Mouse (Mus musculus) layer of hippocampus, adult 8-10 months (tissue): Measurements from ENCODE around the gene Serpinb1c. TPM values are rescaled to one million over a fixed set of nuclear protein-coding genes. Genes with fewer than 3 reads are reported as not detected.
"Not testable (repeated sequence)": the region's sequence is repeated elsewhere in the genome, so short reads cannot be mapped to it uniquely, and the experiment has no call there.

Source experiments
- DNase-seq, 2 experiments: peaks; one replicate each; pipeline ENCODE4 v3.0.0; 2022; ENCODE audit warnings: low spot score in 2 of 2
- total RNA-seq, 4 experiments: library from RNA; stranded (reverse); gene quantifications; 2 replicates each; pipeline ENCODE4 v1.2.4; 2022

Serpinb1c gene
- total RNA-seq, result under 1 TPM in 1 of 4 experiments, not detected in 3; 0.48 TPM

GRCm38 (mm10) chr13:32898111-32898510 is at the start of gene Serpinb1c:
Gene Serpinb1c, minus strand, starts transcription at chr13:32898211.
- no peak for DNase-seq

- not testable (repeated sequence) for DNase-seq
Observed at GRCm38 (mm10) chr13:32939191-32939590, 41.2 kb upstream of the Serpinb1c start.

GRCm38 (mm10) chr13:32938275-32938674 is 40.3 kb upstream of the Serpinb1c start:
- DNase-seq, result not testable (repeated sequence)

DNA sequence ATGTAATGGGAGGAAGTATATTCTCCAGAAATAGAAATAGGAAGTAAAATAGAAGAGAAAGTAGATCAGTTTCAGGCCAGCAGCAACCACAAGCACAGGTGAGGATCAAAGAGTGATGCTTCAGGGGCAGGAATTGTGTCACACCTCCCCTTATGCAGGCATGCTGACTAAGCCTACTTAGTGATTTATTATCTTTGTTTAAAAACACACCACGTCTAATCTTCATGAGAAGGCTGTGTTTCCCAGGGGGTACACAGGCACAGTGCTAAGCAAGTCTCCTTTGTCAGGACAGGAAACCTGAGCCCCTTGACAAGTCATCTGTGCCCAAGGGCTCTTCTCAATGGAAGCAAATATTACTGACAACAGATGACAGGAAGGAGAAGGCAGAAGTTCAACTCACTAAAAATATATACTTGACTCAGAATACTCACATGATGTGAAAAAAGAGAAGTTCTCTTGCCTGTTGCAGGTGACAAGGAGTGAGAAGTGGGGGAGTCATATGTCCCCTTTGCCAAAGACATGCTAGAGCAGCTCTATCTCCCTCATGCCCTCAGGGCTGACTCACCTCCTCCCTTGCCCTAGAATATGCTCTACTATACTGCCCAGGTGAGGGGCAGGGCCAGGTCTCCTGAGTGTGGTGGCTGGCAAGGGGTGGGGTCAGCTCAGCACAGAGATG is 36.8 kb upstream of the Serpinb1c start:
- DNase-seq, result no peak

DNA sequence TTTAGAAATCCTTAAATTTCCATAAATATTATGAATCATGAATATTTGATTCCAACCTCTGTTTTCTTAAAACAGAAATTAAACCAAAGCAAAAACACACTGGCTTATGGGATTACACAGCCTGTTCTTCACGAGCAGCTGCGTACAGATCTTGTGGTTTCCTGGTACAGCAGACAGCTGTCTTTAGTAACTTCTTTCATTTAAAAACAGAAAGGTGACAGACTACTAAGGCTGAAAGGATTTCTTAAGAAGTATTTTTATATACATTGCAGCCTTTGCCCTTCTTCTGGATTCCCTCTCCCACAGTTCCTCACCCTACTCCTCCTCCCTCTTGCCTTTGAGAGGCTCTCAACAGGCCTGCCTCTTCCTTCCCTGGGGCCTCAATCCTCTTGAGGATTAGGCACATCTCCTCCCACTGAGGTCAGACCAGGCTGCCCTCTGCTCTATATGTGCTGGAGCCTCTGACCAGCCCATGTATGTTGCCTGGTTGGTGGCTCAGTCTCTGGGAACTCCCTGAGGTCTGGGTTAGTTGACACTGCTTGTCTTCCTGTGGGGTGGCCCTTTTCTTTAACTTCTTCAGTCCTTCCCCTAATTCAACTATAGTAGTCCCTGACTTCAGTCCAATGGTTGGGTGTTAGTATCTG is 31.2 kb upstream of the Serpinb1c start:
- no peak for DNase-seq

DNA sequence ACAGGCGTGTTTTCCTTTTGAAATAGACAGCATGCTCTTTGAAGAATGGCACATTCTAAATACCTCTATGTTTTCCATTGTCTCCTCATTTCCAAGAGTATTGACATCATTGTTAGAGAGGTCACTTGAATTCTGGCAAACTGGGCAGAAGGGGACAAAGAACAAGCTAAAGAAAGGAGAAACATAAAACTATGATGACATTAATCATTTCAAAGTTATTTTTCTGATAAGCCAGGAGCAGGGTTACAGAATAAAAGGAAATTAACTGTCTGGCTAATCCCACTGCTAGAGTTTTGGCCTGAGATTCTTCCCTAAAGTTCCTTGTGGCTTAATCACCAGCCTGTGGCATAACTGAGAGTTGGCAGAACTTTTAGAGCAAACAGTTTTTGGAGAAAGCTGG is 29.2 kb upstream of the Serpinb1c start:
- no peak for DNase-seq

- no peak for DNase-seq
Observed at GRCm38 (mm10) chr13:32926661-32927060, 28.6 kb upstream of the Serpinb1c start.

- DNase-seq, result no peak
Observed at GRCm38 (mm10) chr13:32924578-32925360, 26.8 kb upstream of the Serpinb1c start.

DNA sequence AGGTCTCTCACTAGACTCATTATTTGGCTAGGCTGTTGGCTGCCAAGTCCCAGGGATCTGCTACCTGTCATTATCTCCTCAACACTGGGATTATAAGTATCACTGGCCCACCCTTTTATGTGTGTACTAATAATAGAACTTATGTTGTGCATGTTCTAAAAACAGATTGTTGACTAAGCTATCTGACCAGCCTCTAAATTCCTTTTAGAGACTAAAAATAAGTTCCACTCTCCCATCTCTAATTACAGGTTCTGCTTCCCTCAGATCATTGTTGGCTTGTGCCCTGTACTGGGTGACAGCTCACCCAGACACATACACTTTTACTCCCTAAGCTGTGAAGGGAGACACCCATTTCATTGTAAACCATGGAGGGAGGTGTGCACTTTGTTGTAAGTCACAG is 24.6 kb upstream of the Serpinb1c start:
- DNase-seq, result no peak

GRCm38 (mm10) chr13:32912770-32913380 is 14.9 kb upstream of the Serpinb1c start:
- no peak for DNase-seq

GRCm38 (mm10) chr13:32908182-32908581 is 10.2 kb upstream of the Serpinb1c start:
- no peak for DNase-seq

DNA sequence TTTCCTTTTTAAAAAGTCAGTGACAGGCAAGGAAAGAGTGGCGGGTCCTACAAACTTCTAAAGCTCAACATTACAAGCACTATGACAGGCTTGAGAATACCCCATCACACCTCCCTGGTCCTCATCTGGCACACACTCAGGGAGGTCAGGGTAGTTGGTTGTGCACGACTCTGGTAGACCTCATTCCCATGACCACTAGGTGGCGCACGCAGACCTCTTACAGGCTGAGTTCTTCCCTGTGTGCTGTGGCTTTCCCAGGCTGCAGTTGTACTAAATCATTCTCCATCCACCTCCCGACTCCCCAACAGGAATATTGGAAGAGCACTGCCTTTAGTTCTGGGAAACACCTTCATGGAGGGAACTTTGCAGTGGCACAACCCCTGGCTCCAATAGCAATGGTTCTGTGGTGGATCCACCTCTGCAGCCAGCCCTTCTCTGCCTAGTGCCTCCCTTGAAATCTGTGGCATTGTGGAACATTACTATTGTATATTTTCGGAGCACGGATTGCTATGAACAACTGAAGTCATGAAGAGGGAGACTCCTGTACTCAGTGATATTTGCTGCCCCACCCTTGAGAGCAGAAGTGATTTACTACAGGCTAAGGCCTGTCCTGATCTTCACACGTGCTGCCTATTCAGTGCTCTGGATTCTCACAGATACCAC is 5.3 kb upstream of the Serpinb1c start:
- DNase-seq, result peak; percentile 80 to 92

DNA sequence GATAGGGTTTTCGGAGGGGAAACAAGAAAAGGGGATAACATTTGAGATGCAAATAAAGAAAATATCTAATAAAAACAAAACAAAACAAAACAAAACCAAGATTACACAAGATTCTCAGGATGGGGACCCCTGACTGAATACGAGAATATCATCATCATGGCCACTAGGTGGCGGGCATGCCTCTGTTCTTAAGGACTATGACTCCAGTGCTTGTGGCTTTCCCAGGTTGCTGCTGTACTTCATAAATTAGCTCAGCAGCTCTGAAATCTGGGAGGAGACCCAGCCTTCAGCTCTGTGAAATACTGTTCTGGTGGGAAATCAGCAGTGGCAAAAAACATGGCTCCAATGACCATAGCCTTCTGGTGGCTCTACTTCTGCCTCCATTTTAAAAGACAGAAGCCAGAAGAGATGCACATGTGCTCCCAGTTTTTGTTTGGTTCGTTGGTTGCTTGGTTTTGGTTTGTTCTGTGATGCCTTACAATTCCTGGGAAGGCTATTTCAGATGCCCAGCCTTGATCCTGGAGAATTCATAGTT is 4.5 kb upstream of the Serpinb1c start:
- DNase-seq, result peak; percentile 41 to 63

DNA sequence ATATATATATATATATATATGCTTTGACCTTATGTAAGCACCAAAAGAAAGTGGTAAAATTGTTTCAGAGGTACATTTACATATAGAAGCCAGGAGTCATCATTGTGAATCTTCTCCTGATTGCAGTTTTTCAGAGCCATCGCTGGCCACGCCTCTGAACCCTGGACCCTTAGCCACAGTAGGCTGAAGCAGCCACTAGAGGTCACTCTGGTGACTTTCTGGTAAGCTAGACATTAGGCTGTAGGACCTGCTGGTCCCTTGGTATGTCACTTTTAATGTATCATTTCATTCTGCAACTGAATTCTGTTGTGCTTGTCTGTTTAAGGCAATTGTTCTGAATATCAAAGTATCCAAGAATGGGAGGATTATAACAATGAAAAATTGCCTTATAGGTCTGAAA is 2.6 kb upstream of the Serpinb1c start:
- peak in 1 of 2 experiments; percentile 9 for DNase-seq

DNA sequence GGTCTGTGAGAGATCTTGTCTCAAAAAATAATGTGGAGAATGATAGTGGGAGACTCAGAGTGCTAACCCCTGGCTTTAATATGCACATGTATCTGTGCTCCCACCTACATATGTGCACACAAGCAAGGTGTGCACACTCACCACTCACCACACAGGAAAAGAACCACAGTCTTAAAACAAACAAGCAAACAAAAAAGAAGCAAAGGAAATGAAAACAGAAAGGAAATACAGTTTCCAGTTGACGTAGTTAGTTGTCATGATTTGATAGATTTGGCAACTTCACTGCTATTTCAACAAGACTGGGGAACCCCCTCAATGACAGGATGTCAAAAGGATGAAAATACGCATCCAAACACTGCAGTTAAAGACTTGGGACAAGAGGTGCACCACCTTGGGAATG is 1.1 kb upstream of the Serpinb1c start:
- DNase-seq, result not testable (repeated sequence)

GRCm38 (mm10) chr13:32896931-32897330 is 1.1 kb downstream of the Serpinb1c start:
- DNase-seq, result no peak

DNA sequence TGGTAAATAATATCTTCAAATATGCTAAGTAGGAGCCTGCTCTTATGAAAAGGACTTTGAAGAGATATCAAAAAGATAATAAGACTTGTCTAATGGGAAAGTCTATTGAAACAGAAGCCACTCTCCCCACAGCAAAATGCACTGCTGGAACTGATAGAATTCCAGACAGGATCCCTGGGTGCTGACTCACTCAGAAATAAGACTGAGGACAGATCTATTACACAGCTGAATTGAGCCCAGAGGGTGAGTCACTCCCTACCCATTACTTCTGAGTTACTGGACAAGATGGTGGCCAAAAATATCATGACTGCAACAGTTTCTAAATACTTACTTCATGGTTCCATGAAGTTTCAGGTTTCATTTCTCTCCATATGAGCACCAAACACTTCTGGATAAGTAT is 13.3 kb downstream of the Serpinb1c start:
- DNase-seq, result no peak

DNA sequence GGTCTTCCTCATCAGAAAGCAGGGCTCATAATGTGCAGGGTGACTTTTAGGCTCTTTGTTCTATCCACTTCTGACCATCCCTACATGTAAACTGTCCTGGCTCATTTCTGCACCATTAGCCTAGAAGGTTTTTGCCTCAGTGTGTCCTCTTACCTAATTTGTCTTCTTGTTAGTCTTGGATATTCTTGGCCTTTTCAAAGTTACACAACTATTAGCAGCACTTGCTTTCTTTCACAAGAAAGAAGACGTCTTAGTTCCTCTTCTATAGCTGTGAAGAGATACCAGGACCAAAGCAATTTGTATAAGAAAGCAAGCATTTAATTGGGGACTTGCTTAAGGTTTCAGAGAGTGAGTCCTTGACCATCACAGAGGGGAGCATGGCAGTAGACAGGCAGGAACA is 24.1 kb downstream of the Serpinb1c start:
- no peak for DNase-seq

DNA sequence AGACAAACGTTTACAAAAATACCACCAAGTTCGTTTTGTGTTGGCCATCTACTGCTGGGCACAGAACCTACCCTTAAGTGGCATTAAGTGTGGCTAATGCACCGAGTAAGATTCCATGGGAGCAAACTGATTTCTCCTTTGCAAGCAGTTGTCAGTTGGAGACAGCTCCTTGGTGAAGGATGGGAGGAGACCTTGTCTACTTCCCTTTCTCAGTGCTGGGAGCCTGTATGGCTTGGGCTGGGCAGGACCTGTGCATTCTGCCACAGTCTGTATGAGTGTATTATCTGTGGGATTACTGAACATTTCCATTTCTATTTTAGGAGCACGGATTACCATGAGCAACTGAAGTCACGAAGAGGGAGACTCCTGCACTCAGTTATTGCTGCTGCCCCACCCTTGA is 29.2 kb downstream of the Serpinb1c start:
- DNase-seq, result no peak

DNA sequence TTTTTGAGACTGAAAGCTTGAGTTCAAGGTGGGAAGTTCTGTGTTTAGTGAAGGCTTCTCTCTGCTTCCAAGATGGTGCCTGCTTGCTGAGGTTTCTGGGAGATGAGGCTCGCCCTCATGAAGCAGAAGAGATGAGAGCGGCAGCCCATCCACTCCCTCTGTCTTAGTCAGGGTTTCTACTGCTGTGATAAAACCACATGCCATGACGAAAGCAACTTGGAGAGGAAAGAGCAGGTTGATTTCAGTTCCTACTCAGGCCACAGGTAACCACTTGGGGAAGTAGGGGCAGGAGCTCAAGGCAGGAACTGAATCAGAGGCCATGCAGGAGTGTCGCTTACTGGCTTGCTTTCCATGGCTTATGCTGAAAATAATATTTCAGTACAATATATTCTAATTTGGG is 29.8 kb downstream of the Serpinb1c start:
- not testable (repeated sequence) for DNase-seq

DNA sequence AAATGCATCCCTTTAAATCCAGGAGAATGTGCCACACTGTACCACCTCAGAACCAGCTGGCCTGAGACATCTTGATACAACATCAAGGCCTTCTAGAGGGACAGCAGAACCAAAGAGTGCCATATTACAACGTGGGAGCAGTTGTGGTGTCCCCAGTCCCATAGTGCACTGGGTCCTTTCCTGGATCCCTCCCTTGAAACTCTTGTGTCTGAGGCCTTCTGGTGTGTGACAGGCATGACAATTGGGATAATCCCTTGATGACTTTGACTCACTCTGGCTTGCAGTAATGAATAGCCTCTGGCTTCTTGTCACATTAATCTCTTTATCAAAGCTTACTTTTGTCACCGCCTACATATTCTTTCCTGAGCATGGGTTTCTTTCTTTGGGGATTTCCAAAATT is 31.0 kb downstream of the Serpinb1c start:
- no peak for DNase-seq
